In genomic region chr13:112435241-112436075, GRCm38 (mm10) we compare ENCODE assay signal across 29 mouse cellular contexts. TPM values are rescaled to one million over a fixed set of nuclear protein-coding genes. Genes with fewer than 3 reads are reported as not detected.
DNase-seq lines count a peak whose midpoint lies in the region; ATAC-seq and TF ChIP-seq lines count a peak whose summit lies in the region.
"Had no signal": no experiment of that assay in that cellular context is flagged by ENCODE, and none has a peak within 500 bp of the region (broad histone marks: within the 10 kb centered on the region; RNA-seq: fewer than 3 reads in every experiment).

No protein-coding gene starts in this region.

- no peak for TF ChIP-seq CTCF in kidney, postnatal 0 days (IDR thresholded peaks at IDR 0.05; ENCODE audit: low read depth)

- H3K9ac ChIP-seq in kidney, postnatal 0 days (ENCODE audit: low read depth, low read length), result no peak overlapping the region
- no peak overlapping the region for H3K9ac ChIP-seq in midbrain, embryonic 11.5 days (ENCODE audit: low read length)
- H3K9ac ChIP-seq in midbrain, embryonic 15.5 days, result no peak overlapping the region
- H3K9ac ChIP-seq: forebrain, embryonic 15.5 days; heart, embryonic 13.5 days; hindbrain, embryonic 15.5 days; midbrain, embryonic 13.5 days; neural tube, embryonic 15.5 days had no signal

- H3K4me3 ChIP-seq in kidney, postnatal 0 days (replicated peaks; ENCODE audit: low read depth, low read length), result no peak overlapping the region
- no peak overlapping the region for H3K4me3 ChIP-seq in midbrain, embryonic 11.5 days (ENCODE audit: low read depth, low read length)
- H3K4me3 ChIP-seq in midbrain, embryonic 15.5 days, result no peak overlapping the region
- H3K4me3 ChIP-seq: forebrain, embryonic 15.5 days; gastrocnemius, adult 2 months; heart, adult 2 months; heart, embryonic 13.5 days; hindbrain, embryonic 10.5 days; hindbrain, embryonic 15.5 days; megakaryocyte, embryonic 14.5 days; midbrain, embryonic 13.5 days; neural tube, embryonic 15.5 days had no signal

- H3K27me3 ChIP-seq in kidney, postnatal 0 days (ENCODE audit: insufficient read depth, low read length), result no peaks in the 10 kb centered on the region
- no peaks in the 10 kb centered on the region for H3K27me3 ChIP-seq in midbrain, embryonic 11.5 days (ENCODE audit: control insufficient read depth, insufficient read depth, low read length)
- H3K27me3 ChIP-seq in midbrain, embryonic 15.5 days (replicated peaks), result no peaks in the 10 kb centered on the region
- H3K27me3 ChIP-seq: forebrain, embryonic 15.5 days; heart, embryonic 13.5 days; hindbrain, embryonic 15.5 days; megakaryocyte, embryonic 14.5 days; midbrain, embryonic 13.5 days; neural tube, embryonic 15.5 days; Patski had no signal

- no peaks in the 10 kb centered on the region for H3K36me3 ChIP-seq in kidney, postnatal 0 days (ENCODE audit: insufficient read depth, low read length)
- no peaks in the 10 kb centered on the region for H3K36me3 ChIP-seq in midbrain, embryonic 11.5 days (ENCODE audit: control insufficient read depth, insufficient read depth, low read length)
- no peaks in the 10 kb centered on the region for H3K36me3 ChIP-seq in midbrain, embryonic 15.5 days (replicated peaks)
- H3K36me3 ChIP-seq: forebrain, embryonic 15.5 days; heart, embryonic 13.5 days; hindbrain, embryonic 10.5 days; hindbrain, embryonic 15.5 days; midbrain, embryonic 13.5 days; neural tube, embryonic 15.5 days had no signal

- H3K27ac ChIP-seq in kidney, postnatal 0 days, result no peak overlapping the region
- no peak overlapping the region for H3K27ac ChIP-seq in midbrain, embryonic 11.5 days (ENCODE audit: low read depth, low read length)
- no peak overlapping the region for H3K27ac ChIP-seq in midbrain, embryonic 15.5 days
- H3K27ac ChIP-seq: forebrain, embryonic 15.5 days; gastrocnemius, adult 2 months; heart, adult 2 months; heart, embryonic 13.5 days; hindbrain, embryonic 10.5 days; hindbrain, embryonic 15.5 days; midbrain, embryonic 13.5 days; neural tube, embryonic 15.5 days had no signal

- peaks cover 20% of the 10 kb centered on the region for H3K4me1 ChIP-seq in kidney, postnatal 0 days (replicated peaks; ENCODE audit: insufficient read depth, low read length)
- H3K4me1 ChIP-seq in midbrain, embryonic 11.5 days (ENCODE audit: control insufficient read depth, insufficient read depth, low read length), result peaks cover 8% of the 10 kb centered on the region; the same call in 1 of the 2 replicates
- H3K4me1 ChIP-seq in midbrain, embryonic 15.5 days, result peaks cover 10% of the 10 kb centered on the region

- ATAC-seq in kidney, postnatal 0 days (replicated peaks; ENCODE audit: low FRiP score, low read depth), result no peak
- no peak for ATAC-seq in midbrain, embryonic 11.5 days (ENCODE audit: low FRiP score)
- no peak for ATAC-seq in midbrain, embryonic 15.5 days (replicated peaks)
- ATAC-seq: forebrain, embryonic 15.5 days; midbrain, embryonic 13.5 days; Patski had no signal

- no peak overlapping the region for H3K4me2 ChIP-seq in kidney, postnatal 0 days (ENCODE audit: low read length)
- no peak overlapping the region for H3K4me2 ChIP-seq in midbrain, embryonic 11.5 days
- H3K4me2 ChIP-seq in midbrain, embryonic 15.5 days, result no peak overlapping the region
- H3K4me2 ChIP-seq: forebrain, embryonic 15.5 days; heart, embryonic 13.5 days; hindbrain, embryonic 15.5 days; midbrain, embryonic 13.5 days; neural tube, embryonic 15.5 days had no signal

- DNase-seq in kidney, postnatal 0 days (ENCODE audit: low spot score), result peak; percentile 39
- no peak for DNase-seq in kidney, postnatal 10 days
- DNase-seq in midbrain, embryonic 11.5 days (ENCODE audit: low spot score, missing footprints), result peak; percentile 60
- DNase-seq in CD4-positive helper T cell, adult 2 months (ENCODE audit: low read depth, low spot score), result peak; percentile 38
- DNase-seq in induced T-regulatory cell, adult 2 months (ENCODE audit: low read depth), result peak; percentile 68
- DNase-seq in heart, adult 8-10 months (ENCODE audit: low spot score), result no peak
- DNase-seq: adrenal gland, postnatal 10 days; B cell, adult 2 months; cerebellum, adult 8-10 months; cerebellum, postnatal 25 days; gastrocnemius, adult 2 months; gastrocnemius, postnatal 36 days; heart, adult 2 months; heart, postnatal 10 days; kidney, adult 18-20 months; layer of hippocampus, adult 9-11 months; liver; lung, postnatal 10 days; retina, postnatal 1 day; right cerebral cortex, postnatal 14 days had no signal

- WGBS in kidney, postnatal 0 days, result 38% methylated on average over 8 of the region's 8 CpGs
- WGBS in midbrain, embryonic 11.5 days, result 72% methylated on average over 8 of the region's 8 CpGs
- 76% methylated on average over 8 of the region's 8 CpGs for WGBS in midbrain, embryonic 15.5 days

- no peaks in the 10 kb centered on the region for H3K9me3 ChIP-seq in kidney, postnatal 0 days (replicated peaks; ENCODE audit: low read length)
- H3K9me3 ChIP-seq in midbrain, embryonic 11.5 days (ENCODE audit: control insufficient read depth, low read length), result no peaks in the 10 kb centered on the region
- H3K9me3 ChIP-seq in midbrain, embryonic 15.5 days, result no peaks in the 10 kb centered on the region
- H3K9me3 ChIP-seq: forebrain, embryonic 15.5 days; heart, embryonic 13.5 days; hindbrain, embryonic 10.5 days; hindbrain, embryonic 15.5 days; megakaryocyte, embryonic 14.5 days; midbrain, embryonic 13.5 days; neural tube, embryonic 15.5 days had no signal

RNA-seq across cellular contexts. Expression of gene Il6st, which starts 28.4 kb away (rescaled TPM):
- 24.0 and 26.0 TPM in 2 replicates for polyA plus RNA-seq in kidney, postnatal 0 days (2015; fragmentation: Nextera tagmentation; extraction: Ambion mirVana)
- polyA plus RNA-seq in midbrain, embryonic 11.5 days (2014; fragmentation: Nextera tagmentation; extraction: Ambion mirVana), result 28.4 and 32.3 TPM in 2 replicates
- polyA plus RNA-seq in midbrain, embryonic 15.5 days (2015; fragmentation: Nextera tagmentation; extraction: Ambion mirVana), result 20.9 and 22.1 TPM in 2 replicates
- 100 to 1,000 TPM; 217 to 273 (median 230) TPM for total RNA-seq in heart, adult 8-10 months (2022)

Comparison
In these comparisons a context has a peak if more than half of its experiments do, and no peak if none do; other contexts are left out.
1. DNase-seq: peak in kidney, postnatal 0 days (single experiment), midbrain, embryonic 11.5 days (single experiment), CD4-positive helper T cell, adult 2 months (single experiment) and induced T-regulatory cell, adult 2 months (single experiment); none in kidney, postnatal 10 days (single experiment) and heart, adult 8-10 months (single experiment).